Mouse (Mus musculus) forebrain, embryonic 10.5 days (tissue): Measurements from ENCODE around the gene Hpse2. TPM values are rescaled to one million over a fixed set of nuclear protein-coding genes. Genes with fewer than 3 reads are reported as not detected.

ENCODE experiments used
- DNase-seq: peaks from one replicate; pipeline ENCODE4 v3.0.0-alpha.2; 2017; ENCODE audit warnings: low spot score; ENCODE audit errors: extremely low spot score
- H3K27ac ChIP-seq: fragments of 300-500 bp; sonication (generic); 2 replicates; pipeline ENCODE4 v1.5.1; 2016; ENCODE audit warnings: mild to moderate bottlenecking
- H3K27me3 ChIP-seq: fragments of 300-500 bp; sonication (generic); 2 replicates; pipeline ENCODE4 v1.6.1; 2016; ENCODE audit warnings: mild to moderate bottlenecking; ENCODE audit not compliant: poor library complexity, severe bottlenecking
- H3K36me3 ChIP-seq: fragments of 300-500 bp; sonication (generic); replicated peaks from 2 replicates; pipeline ENCODE4 v1.6.1; 2016; ENCODE audit warnings: mild to moderate bottlenecking, moderate library complexity
- H3K4me1 ChIP-seq: fragments of 300-500 bp; sonication (generic); 2 replicates; pipeline ENCODE4 v1.6.1; 2016
- H3K4me3 ChIP-seq: fragments of 300-500 bp; sonication (generic); 2 replicates; pipeline ENCODE4 v1.5.1; 2016; ENCODE audit warnings: mild to moderate bottlenecking, moderate library complexity
- H3K9me3 ChIP-seq: fragments of 300-500 bp; sonication (generic); 2 replicates; pipeline ENCODE4 v1.6.1; 2016; ENCODE audit warnings: mild to moderate bottlenecking, moderate library complexity
- WGBS: fragments of 180-500 bp; shearing (Covaris S2); methylation state at CpG from one replicate; pipeline ENCODE4 v1.1.7; 2016; 5-methylcytosine and 5-hydroxymethylcytosine counted together
- polyA plus RNA-seq: library from polyadenylated mRNA; unstranded; fragments of >200 nt; fragmentation: Nextera tagmentation; extraction: Ambion mirVana; gene quantifications from 2 replicates; pipeline ENCODE4 v1.2.1, GENCODE M21; 2016

Gene Hpse2
- polyA plus RNA-seq, 1 experiment from 2014 or later = 2.6 TPM

DNA sequence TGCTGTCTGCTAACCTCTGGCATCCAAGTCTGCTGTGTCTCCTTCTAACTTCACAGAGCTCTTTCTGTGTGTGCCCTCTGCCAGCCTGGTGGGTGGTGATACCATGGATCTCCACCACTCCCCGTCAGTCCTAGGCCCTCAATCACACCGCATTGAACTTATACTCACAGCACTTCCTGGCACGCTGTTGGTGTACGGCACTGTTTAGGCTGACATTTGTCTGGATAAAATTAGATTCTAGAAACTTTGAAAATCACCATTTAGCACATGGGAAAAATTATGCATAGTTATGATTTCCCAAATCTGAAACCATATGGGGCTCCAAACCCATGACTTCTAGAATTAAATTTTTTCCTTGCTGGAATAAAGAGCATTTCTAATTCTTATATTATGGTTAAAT lies 478.4 kb downstream of the Hpse2 start:
- H3K27ac ChIP-seq = no peak overlapping the region
- WGBS = 88% methylated on average over 4 of the region's 4 CpGs
- H3K4me3 ChIP-seq = no peak overlapping the region

DNA sequence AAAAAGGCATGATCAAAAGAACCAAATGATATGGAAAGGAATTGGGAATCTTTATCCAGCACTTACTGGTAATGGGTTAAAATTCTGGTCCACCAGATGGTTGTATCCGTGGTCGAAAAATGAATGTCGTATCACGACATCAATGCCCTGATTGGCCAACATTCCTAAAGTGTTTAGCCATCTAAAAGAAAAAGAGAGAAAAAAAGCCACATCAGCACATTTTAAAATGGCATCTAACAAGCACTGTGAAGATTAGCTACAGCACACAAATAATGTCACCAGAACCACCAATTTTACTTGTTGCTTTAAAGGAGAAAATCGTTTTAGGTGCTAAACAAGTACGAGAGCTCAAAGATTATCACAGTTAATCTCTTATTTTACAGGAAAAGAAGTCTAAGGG lies 479.6 kb downstream of the Hpse2 start:
- WGBS = 88% methylated on average over 6 of the region's 6 CpGs
- Histone ChIP-seq H3K36me3 (no peaks in the 10 kb centered on the region), H3K4me3 (no peak overlapping the region), H3K9me3 (no peaks in the 10 kb centered on the region), H3K4me1 (peaks cover 25% of the 10 kb centered on the region), H3K27me3 (no peaks in the 10 kb centered on the region), H3K27ac (no peak overlapping the region)
- no peak for DNase-seq

More for the DNA sequence above, 478.4 kb downstream of the Hpse2 start:
- no peaks in the 10 kb centered on the region for H3K27me3 ChIP-seq
- no peaks in the 10 kb centered on the region for H3K36me3 ChIP-seq
- no peak for DNase-seq
- H3K4me1 ChIP-seq = peaks cover 15% of the 10 kb centered on the region
- H3K9me3 ChIP-seq = no peaks in the 10 kb centered on the region

GRCm38 (mm10) chr19:42906328-42906727 lies 481.8 kb downstream of the Hpse2 start:
- H3K36me3 ChIP-seq = no peaks in the 10 kb centered on the region
- no peak overlapping the region for H3K4me3 ChIP-seq
- no peaks in the 10 kb centered on the region for H3K27me3 ChIP-seq
- no peak for DNase-seq
- H3K4me1 ChIP-seq = peaks cover 34% of the 10 kb centered on the region
- H3K9me3 ChIP-seq = no peaks in the 10 kb centered on the region
- 72% methylated on average over 5 of the region's 5 CpGs for WGBS
- H3K27ac ChIP-seq = no peak overlapping the region

DNA sequence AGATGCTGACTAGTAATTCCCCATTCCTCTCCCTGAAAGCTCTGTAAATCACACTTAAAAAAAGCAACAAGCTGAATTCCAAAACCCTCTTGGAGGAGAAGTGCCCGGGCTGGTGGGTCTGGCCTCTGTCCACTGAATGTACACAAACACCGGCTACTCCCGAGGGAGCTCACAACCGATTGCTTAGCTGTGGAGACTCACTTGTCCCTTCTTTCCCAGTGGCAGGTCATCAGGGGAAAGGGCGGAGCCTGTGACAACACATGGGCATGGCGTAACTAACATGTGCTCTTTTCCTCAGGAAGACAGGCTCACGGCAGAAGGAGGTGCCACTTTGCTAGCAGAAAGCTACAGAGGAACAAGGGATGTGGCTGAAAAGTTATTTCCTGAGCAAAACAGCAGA lies 483.4 kb downstream of the Hpse2 start:
- Histone ChIP-seq H3K9me3 (no peaks in the 10 kb centered on the region), H3K4me3 (no peak overlapping the region), H3K27me3 (no peaks in the 10 kb centered on the region), H3K4me1 (peaks cover 34% of the 10 kb centered on the region), H3K27ac (peak overlapping the region; percentile 62; the same call in 1 of the 2 replicates), H3K36me3 (no peaks in the 10 kb centered on the region)
- WGBS = 83% methylated on average over 7 of the region's 7 CpGs
- no peak for DNase-seq

DNA sequence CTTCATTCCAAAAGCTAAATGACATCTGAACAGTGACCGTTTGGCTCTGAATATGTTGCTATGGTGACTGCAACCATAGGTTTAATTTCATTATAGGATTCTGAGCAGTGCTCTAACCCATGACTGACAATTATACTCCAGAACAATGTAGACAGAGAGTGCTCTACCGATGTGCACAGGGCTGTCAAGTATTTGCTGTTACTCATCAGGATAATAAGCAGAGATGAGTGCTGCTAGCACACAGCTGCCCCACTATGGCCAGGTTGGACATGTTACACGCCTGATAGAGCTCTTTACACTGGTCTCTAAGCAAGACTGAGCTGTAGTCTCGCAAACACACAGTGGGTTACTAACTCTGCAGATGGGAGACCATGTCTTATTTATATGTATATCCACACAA lies 483.9 kb downstream of the Hpse2 start:
- H3K36me3 ChIP-seq = no peaks in the 10 kb centered on the region
- WGBS = 66% methylated on average over 4 of the region's 4 CpGs
- no peaks in the 10 kb centered on the region for H3K9me3 ChIP-seq
- H3K27ac ChIP-seq = no peak overlapping the region
- DNase-seq = no peak
- no peaks in the 10 kb centered on the region for H3K27me3 ChIP-seq
- peaks cover 34% of the 10 kb centered on the region for H3K4me1 ChIP-seq
- no peak overlapping the region for H3K4me3 ChIP-seq

DNA sequence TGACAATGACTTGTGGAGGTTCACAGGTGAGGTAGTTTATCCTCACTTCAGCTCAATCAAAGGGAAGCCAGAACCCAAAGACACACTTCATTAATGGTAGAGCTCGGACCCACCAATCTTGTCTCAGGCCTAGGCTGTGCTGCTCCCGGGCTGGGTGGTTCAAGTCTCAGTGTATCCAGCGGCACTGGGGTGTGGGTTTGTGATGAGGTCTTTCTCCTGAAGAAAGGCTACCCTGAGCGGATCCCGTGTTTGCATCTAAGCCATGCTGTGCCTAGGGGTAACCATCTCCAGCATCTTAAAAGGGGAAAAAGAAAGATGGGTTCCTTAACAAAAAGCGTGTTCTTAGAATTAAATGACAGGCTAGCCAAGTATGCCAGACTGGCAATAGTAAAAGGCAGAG lies 484.3 kb downstream of the Hpse2 start:
- Histone ChIP-seq H3K27ac (no peak overlapping the region), H3K36me3 (no peaks in the 10 kb centered on the region)

GRCm38 (mm10) chr19:42902410-42903021 lies 485.6 kb downstream of the Hpse2 start:
- Histone ChIP-seq H3K4me1 (peaks cover 34% of the 10 kb centered on the region), H3K27ac (0 out of 2 replicates have a peak overlapping the region, but pooled peaks have one; percentile 30), H3K36me3 (no peaks in the 10 kb centered on the region), H3K4me3 (no peak overlapping the region), H3K27me3 (no peaks in the 10 kb centered on the region), H3K9me3 (no peaks in the 10 kb centered on the region)
- 85% methylated on average over 6 of the region's 6 CpGs for WGBS
- DNase-seq = no peak

More for the DNA sequence above, 484.3 kb downstream of the Hpse2 start:
- 86% methylated on average over 6 of the region's 6 CpGs for WGBS
- DNase-seq = no peak
- Histone ChIP-seq H3K4me3 (no peak overlapping the region), H3K4me1 (peaks cover 34% of the 10 kb centered on the region), H3K27me3 (no peaks in the 10 kb centered on the region), H3K9me3 (no peaks in the 10 kb centered on the region)

DNA sequence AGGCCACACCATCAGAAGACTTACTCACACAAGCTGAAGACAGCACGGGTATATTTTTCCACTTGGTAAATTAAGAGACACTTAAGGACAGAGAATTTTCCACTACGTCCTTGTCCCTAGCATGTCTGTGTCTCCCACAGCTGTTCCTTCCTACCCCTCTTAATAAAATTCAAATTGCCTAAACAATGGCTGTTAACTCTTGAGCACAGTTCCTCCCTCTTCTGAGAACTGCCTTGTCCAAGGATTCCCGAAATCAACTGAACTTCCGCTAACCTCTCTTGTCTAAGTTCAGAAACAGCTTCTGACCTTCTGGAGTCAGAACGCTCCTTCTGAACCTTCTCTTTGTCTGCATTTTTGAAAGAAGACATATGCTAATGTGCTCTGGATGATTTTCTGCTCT lies 496.6 kb downstream of the Hpse2 start:
- Histone ChIP-seq H3K27me3 (no peaks in the 10 kb centered on the region), H3K9me3 (no peaks in the 10 kb centered on the region), H3K27ac (no peak overlapping the region), H3K36me3 (no peaks in the 10 kb centered on the region), H3K4me1 (no peaks in the 10 kb centered on the region), H3K4me3 (no peak overlapping the region)
- WGBS = 82% methylated on average over 5 of the region's 5 CpGs
- no peak for DNase-seq

GRCm38 (mm10) chr19:42877653-42878052 lies 510.5 kb downstream of the Hpse2 start:
- WGBS = 80% methylated on average over 4 of the region's 4 CpGs
- Histone ChIP-seq H3K27ac (no peak overlapping the region), H3K9me3 (no peaks in the 10 kb centered on the region), H3K36me3 (no peaks in the 10 kb centered on the region), H3K4me3 (no peak overlapping the region), H3K27me3 (no peaks in the 10 kb centered on the region), H3K4me1 (no peaks in the 10 kb centered on the region; the same call in 1 of the 2 replicates)
- DNase-seq = no peak

GRCm38 (mm10) chr19:42876563-42876962 lies 511.6 kb downstream of the Hpse2 start:
- WGBS = 84% methylated on average over 4 of the region's 4 CpGs
- H3K27ac ChIP-seq = no peak overlapping the region
- DNase-seq = no peak
- no peaks in the 10 kb centered on the region; the same call in 1 of the 2 replicates for H3K4me1 ChIP-seq
- H3K4me3 ChIP-seq = no peak overlapping the region
- H3K27me3 ChIP-seq = no peaks in the 10 kb centered on the region
- H3K9me3 ChIP-seq = no peaks in the 10 kb centered on the region
- H3K36me3 ChIP-seq = no peaks in the 10 kb centered on the region

- 80% methylated on average over 8 of the region's 8 CpGs for WGBS
- no peaks in the 10 kb centered on the region for H3K27me3 ChIP-seq
- H3K9me3 ChIP-seq = no peaks in the 10 kb centered on the region
- no peaks in the 10 kb centered on the region for H3K36me3 ChIP-seq
- 0 out of 2 replicates have a peak, but pooled peaks cover 4% of the 10 kb centered on the region for H3K4me1 ChIP-seq
- DNase-seq = no peak
- H3K4me3 ChIP-seq = no peak overlapping the region
- no peak overlapping the region for H3K27ac ChIP-seq
Measured at GRCm38 (mm10) chr19:42869663-42870530, 518.3 kb downstream of the Hpse2 start.

GRCm38 (mm10) chr19:42868958-42869662 lies 519.0 kb downstream of the Hpse2 start:
- H3K4me1 ChIP-seq = 0 out of 2 replicates have a peak, but pooled peaks cover 4% of the 10 kb centered on the region
- DNase-seq = no peak
- H3K36me3 ChIP-seq = no peaks in the 10 kb centered on the region
- H3K4me3 ChIP-seq = no peak overlapping the region
- 74% methylated on average over 3 of the region's 3 CpGs for WGBS
- no peaks in the 10 kb centered on the region for H3K27me3 ChIP-seq
- no peak overlapping the region for H3K27ac ChIP-seq
- no peaks in the 10 kb centered on the region for H3K9me3 ChIP-seq
